Mouse (Mus musculus) heart, embryonic 12.5 days (tissue): Measurements from ENCODE around the gene Gm21870. TPM values are rescaled to one million over a fixed set of nuclear protein-coding genes. Genes with fewer than 3 reads are reported as not detected.
"Not testable (repeated sequence)": the region's sequence is repeated elsewhere in the genome, so short reads cannot be mapped to it uniquely, and the experiment has no call there.

ENCODE experiments used
- ATAC-seq: fragments of 200-750 bp; cut with Nextera tagmentation; 2 replicates; pipeline ENCODE4 v1.8.0; 2017; ENCODE audit warnings: moderate TSS enrichment, moderate library complexity; ENCODE audit not compliant: insufficient number of reproducible peaks, low FRiP score
- H3K27ac ChIP-seq: fragments of 300-500 bp; sonication (generic); 2 replicates; pipeline ENCODE4 v1.5.1; 2016; ENCODE audit warnings: mild to moderate bottlenecking, moderate library complexity; ENCODE audit not compliant: poor library complexity, severe bottlenecking
- H3K27me3 ChIP-seq: fragments of 300-500 bp; sonication (generic); replicated peaks from 2 replicates; pipeline ENCODE4 v1.6.1; 2016; ENCODE audit warnings: mild to moderate bottlenecking, moderate library complexity
- H3K36me3 ChIP-seq: fragments of 300-500 bp; sonication (generic); 2 replicates; pipeline ENCODE4 v1.6.1; 2016; ENCODE audit warnings: mild to moderate bottlenecking, moderate library complexity
- H3K4me1 ChIP-seq: fragments of 300-500 bp; sonication (generic); replicated peaks from 2 replicates; pipeline ENCODE4 v1.6.1; 2016; ENCODE audit warnings: mild to moderate bottlenecking
- H3K4me2 ChIP-seq: fragments of 300-500 bp; sonication (generic); 2 replicates; pipeline ENCODE4 v1.6.1; 2016; ENCODE audit warnings: mild to moderate bottlenecking, moderate library complexity
- H3K4me3 ChIP-seq: fragments of 300-500 bp; sonication (generic); 2 replicates; pipeline ENCODE4 v1.5.1; 2016; ENCODE audit warnings: mild to moderate bottlenecking
- H3K9ac ChIP-seq: fragments of 300-500 bp; sonication (generic); 2 replicates; pipeline ENCODE4 v1.6.1; 2016; ENCODE audit warnings: mild to moderate bottlenecking, moderate library complexity
- H3K9me3 ChIP-seq: fragments of 300-500 bp; sonication (generic); replicated peaks from 2 replicates; pipeline ENCODE4 v1.6.1; 2016; ENCODE audit warnings: mild to moderate bottlenecking, moderate library complexity
- WGBS: fragments of 180-500 bp; shearing (Covaris S2); methylation state at CpG from one replicate; pipeline ENCODE4 v1.1.7; 2016; 5-methylcytosine and 5-hydroxymethylcytosine counted together
- polyA plus RNA-seq: library from polyadenylated mRNA; unstranded; fragments of >200 nt; fragmentation: Nextera tagmentation; extraction: Ambion mirVana; gene quantifications from 2 replicates; pipeline ENCODE4 v1.2.1, GENCODE M21; 2016

The Gm21870 gene
- polyA plus RNA-seq, result not detected in 2 replicates

DNA sequence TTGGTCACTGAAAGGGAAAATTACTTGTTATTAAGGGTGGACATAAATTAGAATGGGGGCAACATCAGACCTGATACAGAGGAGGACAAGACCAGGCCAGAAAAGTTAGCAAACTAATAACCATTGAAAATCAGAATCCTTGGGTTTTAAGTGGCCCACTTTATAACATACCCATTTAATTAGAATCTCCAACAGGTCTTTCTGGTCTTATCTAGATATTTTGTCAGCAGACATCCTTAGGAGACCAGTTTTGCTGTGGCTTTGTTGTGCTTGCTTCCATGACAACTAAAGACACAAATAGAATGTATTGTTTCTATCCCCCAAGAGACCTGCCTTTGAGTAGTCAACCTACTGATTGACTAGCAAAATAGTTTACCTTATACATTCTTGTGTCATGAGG, at the start of gene Gm21870:
Gm21870 (minus strand) TSS at position 101 of the 400 bp plus-strand sequence.
- not testable (repeated sequence) for H3K27me3 ChIP-seq, H3K27ac ChIP-seq, H3K4me2 ChIP-seq, H3K36me3 ChIP-seq, H3K9ac ChIP-seq, H3K4me1 ChIP-seq, H3K4me3 ChIP-seq, H3K9me3 ChIP-seq, ATAC-seq

DNA sequence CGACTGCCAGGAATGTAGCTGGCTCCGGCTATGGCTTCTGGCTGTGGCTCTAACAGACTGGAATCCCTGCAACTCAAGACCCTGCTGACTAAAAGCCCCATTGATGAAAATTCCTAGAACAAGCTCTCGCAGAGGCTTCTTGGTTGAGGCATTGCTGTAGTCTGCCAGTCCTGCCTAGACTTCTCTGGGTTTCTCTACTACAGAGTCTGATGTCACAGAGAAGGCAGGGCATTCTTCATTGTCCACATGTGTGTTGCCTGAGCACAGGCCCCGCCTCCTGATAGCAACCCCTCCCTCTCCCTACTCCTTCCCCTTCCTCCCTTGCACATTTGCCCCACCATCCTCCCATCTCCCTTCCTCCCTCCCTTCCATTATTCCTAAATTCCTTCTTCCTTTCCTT, 30.2 kb downstream of the Gm21870 start, which contains the start of gene Btbd35f6:
Btbd35f6 (minus strand) TSS at position 101 of the 400 bp plus-strand sequence.
- 58% methylated on average over 2 of the region's 4 CpGs for WGBS

More for the DNA sequence above, 30.2 kb downstream of the Gm21870 start, which contains the start of gene Btbd35f6:
- H3K4me2 ChIP-seq, ATAC-seq, H3K4me3 ChIP-seq, H3K27ac ChIP-seq, H3K9me3 ChIP-seq, H3K36me3 ChIP-seq, H3K9ac ChIP-seq, H3K4me1 ChIP-seq, H3K27me3 ChIP-seq: not testable (repeated sequence)

Other genes starting within 250 kb of the Gm21870 start
- not detected in 2 replicates for gene Btbd35f6, start 30.3 kb downstream of the Gm21870 start, polyA plus RNA-seq
- gene Btbd35f9, start 174.7 kb upstream of the Gm21870 start, polyA plus RNA-seq, result not detected in 2 replicates